Mouse (Mus musculus): ENCODE results near the gene Zbtb44.

DNA sequence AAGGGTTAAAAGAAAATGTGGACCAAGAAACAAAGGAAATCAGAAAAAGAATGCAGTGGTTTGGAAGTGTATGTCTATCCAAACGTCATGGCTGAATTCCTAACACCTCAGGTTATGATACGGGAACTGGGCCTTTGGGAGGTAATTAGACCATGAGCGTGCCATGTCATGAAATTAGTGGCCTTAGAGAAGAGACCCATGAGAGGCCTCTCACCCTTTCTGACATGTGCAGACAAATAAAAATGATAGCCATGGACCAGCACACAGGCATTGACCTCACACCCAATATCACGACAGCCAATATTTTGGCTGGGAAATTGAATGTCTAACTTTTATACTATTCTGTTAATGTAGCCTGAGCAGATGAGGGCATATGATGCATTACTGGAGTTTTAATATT is 27.9 kb upstream of the Zbtb44 start:
- TF ChIP-seq CTCF (IDR thresholded peaks at IDR 0.05; ENCODE audit: low read depth, low read length) (no peak), EP300 (IDR thresholded peaks at IDR 0.05; ENCODE audit: insufficient read depth, low read depth, low read length) (no peak)

Measured in ES-Bruce4 (cell line).